Mouse (Mus musculus): ENCODE data around the gene Sergef. TPM values are rescaled to one million over a fixed set of nuclear protein-coding genes. Genes with fewer than 3 reads are reported as not detected.

Gene Sergef
- polyA plus RNA-seq, 1 experiment, result 9.9 TPM

DNA sequence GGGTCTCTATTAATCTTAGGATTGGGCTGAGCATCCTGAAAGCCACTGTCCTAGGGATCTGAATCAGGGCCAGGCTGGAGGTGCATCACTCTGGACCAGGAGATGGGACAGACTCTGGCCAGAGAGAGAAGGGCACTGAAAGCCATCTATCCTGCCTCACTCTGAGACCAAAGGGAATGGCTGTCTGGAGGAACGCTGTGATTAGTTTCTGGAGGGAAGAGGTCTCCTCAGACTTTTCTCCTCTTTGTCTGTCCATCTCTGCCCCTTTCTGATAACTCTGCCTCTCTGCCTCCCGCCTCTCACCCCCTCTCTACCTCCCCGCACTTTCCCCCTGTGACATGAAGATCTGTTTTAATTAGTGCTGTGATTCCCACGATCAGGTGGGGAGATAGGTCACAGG, 244.7 kb downstream of the Sergef start:
- 68% methylated on average over 4 of the region's 4 CpGs for WGBS
- no peak for DNase-seq

DNA sequence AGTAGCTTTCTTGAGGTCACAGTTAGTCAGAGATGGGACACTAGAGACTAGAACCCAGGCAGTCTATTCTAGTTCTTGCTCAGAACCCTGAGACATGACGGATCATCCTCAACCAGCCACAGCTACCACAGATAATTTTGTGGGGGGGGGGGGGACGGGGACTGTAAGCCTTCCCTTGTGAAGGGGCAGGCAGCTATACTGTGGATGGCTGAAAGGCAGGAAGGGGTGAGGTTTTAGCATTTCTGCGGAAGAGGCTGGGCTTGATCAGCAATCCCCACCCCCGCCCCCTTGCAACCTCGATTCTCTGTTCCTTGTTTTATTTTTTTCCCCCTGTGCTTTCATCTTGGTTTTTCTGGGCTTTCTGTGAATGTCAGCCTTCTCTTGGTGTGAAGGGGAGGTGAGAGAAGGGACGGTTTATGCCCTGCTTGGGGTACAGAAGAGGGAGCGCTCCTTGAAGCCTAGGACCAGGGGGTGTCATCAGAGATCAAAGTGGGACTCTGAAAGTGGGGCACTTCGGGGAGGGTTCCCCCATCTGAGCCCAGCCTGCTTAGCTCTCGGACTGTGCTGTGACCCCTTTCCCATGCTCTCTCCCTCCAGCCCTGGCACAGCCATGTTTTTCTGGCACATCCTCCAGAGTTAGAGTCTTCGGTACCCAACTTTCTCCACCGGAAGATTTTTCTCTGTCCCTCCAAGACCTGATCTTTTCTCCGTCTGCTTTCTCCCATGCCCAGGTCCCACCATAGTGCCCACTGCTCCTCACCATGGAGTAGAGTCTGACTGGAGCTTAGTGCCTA, 245.7 kb downstream of the Sergef start:
- Histone ChIP-seq H3K27ac (ENCODE audit: control insufficient read depth, insufficient read depth, low read length) (no peak overlapping the region), H3K4me1 (replicated peaks; ENCODE audit: control insufficient read depth, insufficient read depth, low read length) (peaks cover 45% of the 10 kb centered on the region), H3K4me3 (ENCODE audit: control insufficient read depth, insufficient read depth, low read length) (peak overlapping the region; percentile 17; the same call in 1 of the 2 replicates), H3K27me3 (ENCODE audit: control insufficient read depth, insufficient read depth, low read length) (no peaks in the 10 kb centered on the region; the same call in 1 of the 2 replicates), H3K36me3 (ENCODE audit: control insufficient read depth, insufficient read depth, low read length) (no peaks in the 10 kb centered on the region)
- no peak for TF ChIP-seq POLR2A (IDR thresholded peaks at IDR 0.05; ENCODE audit: control insufficient read depth, extremely low read depth, insufficient read depth, low read length, poor library complexity)
- TF ChIP-seq CTCF (IDR thresholded peaks at IDR 0.05; ENCODE audit: borderline replicate concordance, control insufficient read depth, extremely low read depth, insufficient read depth, low read length, poor library complexity), result no peak
- WGBS, result 26% methylated on average over 12 of the region's 12 CpGs
- DNase-seq, result no peak

More for the DNA sequence above, 244.7 kb downstream of the Sergef start:
- no peak overlapping the region for H3K27ac ChIP-seq (ENCODE audit: control insufficient read depth, insufficient read depth, low read length)
- H3K27me3 ChIP-seq (ENCODE audit: control insufficient read depth, insufficient read depth, low read length), result no peaks in the 10 kb centered on the region; the same call in 1 of the 2 replicates
- peaks cover 40% of the 10 kb centered on the region for H3K4me1 ChIP-seq (replicated peaks; ENCODE audit: control insufficient read depth, insufficient read depth, low read length)
- H3K36me3 ChIP-seq (ENCODE audit: control insufficient read depth, insufficient read depth, low read length), result no peaks in the 10 kb centered on the region
- H3K4me3 ChIP-seq (ENCODE audit: control insufficient read depth, insufficient read depth, low read length), result no peak overlapping the region
- TF ChIP-seq POLR2A (IDR thresholded peaks at IDR 0.05; ENCODE audit: control insufficient read depth, extremely low read depth, insufficient read depth, low read length, poor library complexity) (no peak), CTCF (IDR thresholded peaks at IDR 0.05; ENCODE audit: borderline replicate concordance, control insufficient read depth, extremely low read depth, insufficient read depth, low read length, poor library complexity) (no peak)

Other genes starting within 250 kb of the Sergef start
- 1.3 and 1.6 TPM in 2 replicates for gene Kcnc1, start 243.3 kb downstream of the Sergef start, polyA plus RNA-seq (2012; rRNA removed)
- gene Tph1, start 32.7 kb upstream of the Sergef start, polyA plus RNA-seq (2012; rRNA removed), result 0.60 and 0.77 TPM in 2 replicates
- gene Saal1, start 70.9 kb upstream of the Sergef start, polyA plus RNA-seq (2012; rRNA removed), result 14.4 and 17.2 TPM in 2 replicates
- gene Saa3, start 75.9 kb upstream of the Sergef start, polyA plus RNA-seq (2012; rRNA removed), result 6.8 and 11.4 TPM in 2 replicates
- gene Saa4, start 92.8 kb upstream of the Sergef start, polyA plus RNA-seq (2012; rRNA removed), result 0.16 and 0.40 TPM in 2 replicates
- gene Saa1, start 103.2 kb upstream of the Sergef start, polyA plus RNA-seq (2012; rRNA removed), result 2.7 and 4.3 TPM in 2 replicates
- gene Saa2, start 112.0 kb upstream of the Sergef start, polyA plus RNA-seq (2012; rRNA removed), result 1.2 and 1.4 TPM in 2 replicates
- 21.4 and 22.3 TPM in 2 replicates for gene Hps5, start 156.3 kb upstream of the Sergef start, polyA plus RNA-seq (2012; rRNA removed)
- 13.0 and 14.4 TPM in 2 replicates for gene Gtf2h1, start 156.3 kb upstream of the Sergef start, polyA plus RNA-seq (2012; rRNA removed)
- 600 and 660 TPM in 2 replicates for gene Ldha, start 201.7 kb upstream of the Sergef start, polyA plus RNA-seq (2012; rRNA removed)
- gene Ldhc, start 221.4 kb upstream of the Sergef start, polyA plus RNA-seq (2012; rRNA removed), result 0.20 TPM in 1 of 2 replicates, not detected in the other

Measured in thymus, adult 2 months (tissue).